Mouse (Mus musculus): ENCODE results near the gene Cxcr5.

- TF ChIP-seq POLR2A (IDR thresholded peaks at IDR 0.05; ENCODE audit: low read depth, low read length) (no peak), CTCF (IDR thresholded peaks at IDR 0.05; ENCODE audit: borderline replicate concordance, insufficient read depth, low read length) (no peak)
These were observed 19.7 kb upstream of the Cxcr5 start for GRCm38 (mm10) chr9:44581423-44581822.

All from embryonic fibroblast, embryonic 13.5 days (primary cell).